Mouse (Mus musculus): ENCODE measurements around the gene Btbd9. TPM values are rescaled to one million over a fixed set of nuclear protein-coding genes. Genes with fewer than 3 reads are reported as not detected.

Btbd9 gene
- polyA plus RNA-seq, 1 experiment from 2014 or later = 41.1 TPM

GRCm38 (mm10) chr17:30360654-30361053 is 215.6 kb downstream of the Btbd9 start:
- Histone ChIP-seq H3K27me3 (ENCODE audit: control insufficient read depth, insufficient read depth, low read length) (no peaks in the 10 kb centered on the region), H3K4me1 (ENCODE audit: control insufficient read depth, insufficient read depth, low read length) (peaks cover 23% of the 10 kb centered on the region), H3K36me3 (ENCODE audit: control insufficient read depth, insufficient read depth, low read length) (no peaks in the 10 kb centered on the region), H3K4me3 (ENCODE audit: low read depth, low read length) (no peak overlapping the region), H3K27ac (replicated peaks; ENCODE audit: low read depth, low read length) (no peak overlapping the region), H3K9ac (ENCODE audit: low read length) (no peak overlapping the region), H3K4me2 (ENCODE audit: low read depth, severe bottlenecking) (no peak overlapping the region), H3K9me3 (ENCODE audit: control insufficient read depth, low read length) (no peaks in the 10 kb centered on the region)
- 41% methylated on average over 1 of the region's 1 CpGs for WGBS
- no peak for DNase-seq (ENCODE audit: low spot score)
- no peak for ATAC-seq (ENCODE audit: insufficient number of reproducible peaks, low FRiP score, low TSS enrichment, low read depth)

- Histone ChIP-seq H3K4me2 (ENCODE audit: low read depth, severe bottlenecking) (no peak overlapping the region), H3K9ac (ENCODE audit: low read length) (no peak overlapping the region), H3K4me1 (ENCODE audit: control insufficient read depth, insufficient read depth, low read length) (peaks cover 27% of the 10 kb centered on the region), H3K9me3 (ENCODE audit: control insufficient read depth, low read length) (no peaks in the 10 kb centered on the region), H3K27ac (replicated peaks; ENCODE audit: low read depth, low read length) (no peak overlapping the region), H3K27me3 (ENCODE audit: control insufficient read depth, insufficient read depth, low read length) (no peaks in the 10 kb centered on the region), H3K36me3 (ENCODE audit: control insufficient read depth, insufficient read depth, low read length) (no peaks in the 10 kb centered on the region), H3K4me3 (ENCODE audit: low read depth, low read length) (no peak overlapping the region)
- 21% methylated on average over 5 of the region's 5 CpGs for WGBS
- DNase-seq (ENCODE audit: low spot score) (peak; percentile 49), ATAC-seq (ENCODE audit: insufficient number of reproducible peaks, low FRiP score, low TSS enrichment, low read depth) (no peak)
Measured at GRCm38 (mm10) chr17:30359392-30359791, 216.9 kb downstream of the Btbd9 start.

GRCm38 (mm10) chr17:30355431-30355830 is 220.9 kb downstream of the Btbd9 start:
- H3K4me1 ChIP-seq (ENCODE audit: control insufficient read depth, insufficient read depth, low read length) = peaks cover 25% of the 10 kb centered on the region
- ATAC-seq (ENCODE audit: insufficient number of reproducible peaks, low FRiP score, low TSS enrichment, low read depth) (no peak), DNase-seq (ENCODE audit: low spot score) (no peak)
- no peak overlapping the region for H3K9ac ChIP-seq (ENCODE audit: low read length)
- 84% methylated on average over 1 of the region's 1 CpGs for WGBS
- no peaks in the 10 kb centered on the region for H3K27me3 ChIP-seq (ENCODE audit: control insufficient read depth, insufficient read depth, low read length)
- H3K27ac ChIP-seq (replicated peaks; ENCODE audit: low read depth, low read length) = no peak overlapping the region
- no peaks in the 10 kb centered on the region for H3K36me3 ChIP-seq (ENCODE audit: control insufficient read depth, insufficient read depth, low read length)
- H3K9me3 ChIP-seq (ENCODE audit: control insufficient read depth, low read length) = no peaks in the 10 kb centered on the region
- no peak overlapping the region for H3K4me2 ChIP-seq (ENCODE audit: low read depth, severe bottlenecking)
- no peak overlapping the region for H3K4me3 ChIP-seq (ENCODE audit: low read depth, low read length)

- H3K4me1 ChIP-seq (ENCODE audit: control insufficient read depth, insufficient read depth, low read length) = peaks cover 25% of the 10 kb centered on the region
- no peak for DNase-seq (ENCODE audit: low spot score)
- H3K9me3 ChIP-seq (ENCODE audit: control insufficient read depth, low read length) = no peaks in the 10 kb centered on the region
- no peaks in the 10 kb centered on the region for H3K27me3 ChIP-seq (ENCODE audit: control insufficient read depth, insufficient read depth, low read length)
- 70% methylated on average over 5 of the region's 5 CpGs for WGBS
- H3K4me2 ChIP-seq (ENCODE audit: low read depth, severe bottlenecking) = no peak overlapping the region
- ATAC-seq (ENCODE audit: insufficient number of reproducible peaks, low FRiP score, low TSS enrichment, low read depth) = no peak
- H3K27ac ChIP-seq (replicated peaks; ENCODE audit: low read depth, low read length) = 0 out of 2 replicates have a peak overlapping the region, but pooled peaks have one; percentile 2
- H3K4me3 ChIP-seq (ENCODE audit: low read depth, low read length) = no peak overlapping the region
- H3K36me3 ChIP-seq (ENCODE audit: control insufficient read depth, insufficient read depth, low read length) = no peaks in the 10 kb centered on the region
- no peak overlapping the region for H3K9ac ChIP-seq (ENCODE audit: low read length)
Measured at GRCm38 (mm10) chr17:30354381-30354780, 221.9 kb downstream of the Btbd9 start.

- Histone ChIP-seq H3K4me1 (ENCODE audit: control insufficient read depth, insufficient read depth, low read length) (peaks cover 20% of the 10 kb centered on the region), H3K9me3 (ENCODE audit: control insufficient read depth, low read length) (no peaks in the 10 kb centered on the region), H3K27ac (replicated peaks; ENCODE audit: low read depth, low read length) (no peak overlapping the region), H3K36me3 (ENCODE audit: control insufficient read depth, insufficient read depth, low read length) (no peaks in the 10 kb centered on the region), H3K9ac (ENCODE audit: low read length) (no peak overlapping the region), H3K4me2 (ENCODE audit: low read depth, severe bottlenecking) (no peak overlapping the region), H3K4me3 (ENCODE audit: low read depth, low read length) (no peak overlapping the region), H3K27me3 (ENCODE audit: control insufficient read depth, insufficient read depth, low read length) (no peaks in the 10 kb centered on the region)
- no peak for ATAC-seq (ENCODE audit: insufficient number of reproducible peaks, low FRiP score, low TSS enrichment, low read depth)
- WGBS = 74% methylated on average over 2 of the region's 2 CpGs
- DNase-seq (ENCODE audit: low spot score) = no peak
Measured at GRCm38 (mm10) chr17:30348031-30348430, 228.3 kb downstream of the Btbd9 start.

- ATAC-seq (ENCODE audit: insufficient number of reproducible peaks, low FRiP score, low TSS enrichment, low read depth) (no peak), DNase-seq (ENCODE audit: low spot score) (peak; percentile 49)
- no peaks in the 10 kb centered on the region for H3K9me3 ChIP-seq (ENCODE audit: control insufficient read depth, low read length)
- no peak overlapping the region for H3K4me3 ChIP-seq (ENCODE audit: low read depth, low read length)
- no peak overlapping the region for H3K9ac ChIP-seq (ENCODE audit: low read length)
- H3K4me1 ChIP-seq (ENCODE audit: control insufficient read depth, insufficient read depth, low read length) = peaks cover 18% of the 10 kb centered on the region
- no peaks in the 10 kb centered on the region for H3K36me3 ChIP-seq (ENCODE audit: control insufficient read depth, insufficient read depth, low read length)
- H3K27ac ChIP-seq (replicated peaks; ENCODE audit: low read depth, low read length) = no peak overlapping the region
- 6% methylated on average over 10 of the region's 10 CpGs for WGBS
- H3K27me3 ChIP-seq (ENCODE audit: control insufficient read depth, insufficient read depth, low read length) = no peaks in the 10 kb centered on the region
- no peak overlapping the region for H3K4me2 ChIP-seq (ENCODE audit: low read depth, severe bottlenecking)
Measured at GRCm38 (mm10) chr17:30347101-30347613, 229.1 kb downstream of the Btbd9 start.

- no peak overlapping the region for H3K4me2 ChIP-seq (ENCODE audit: low read depth, severe bottlenecking)
Measured at GRCm38 (mm10) chr17:30345008-30345407, 231.3 kb downstream of the Btbd9 start.

GRCm38 (mm10) chr17:30343701-30344473 is 232.4 kb downstream of the Btbd9 start:
- Histone ChIP-seq H3K4me3 (ENCODE audit: low read depth, low read length) (no peak overlapping the region), H3K4me1 (ENCODE audit: control insufficient read depth, insufficient read depth, low read length) (peaks cover 12% of the 10 kb centered on the region), H3K4me2 (ENCODE audit: low read depth, severe bottlenecking) (no peak overlapping the region), H3K27ac (replicated peaks; ENCODE audit: low read depth, low read length) (no peak overlapping the region), H3K27me3 (ENCODE audit: control insufficient read depth, insufficient read depth, low read length) (no peaks in the 10 kb centered on the region), H3K9me3 (ENCODE audit: control insufficient read depth, low read length) (no peaks in the 10 kb centered on the region), H3K36me3 (ENCODE audit: control insufficient read depth, insufficient read depth, low read length) (no peaks in the 10 kb centered on the region), H3K9ac (ENCODE audit: low read length) (no peak overlapping the region)
- ATAC-seq (ENCODE audit: insufficient number of reproducible peaks, low FRiP score, low TSS enrichment, low read depth) (no peak), DNase-seq (ENCODE audit: low spot score) (no peak)
- WGBS = 86% methylated on average over 9 of the region's 9 CpGs

More at GRCm38 (mm10) chr17:30345008-30345407, 231.3 kb downstream of the Btbd9 start:
- WGBS = 80% methylated on average over 3 of the region's 3 CpGs
- no peaks in the 10 kb centered on the region for H3K9me3 ChIP-seq (ENCODE audit: control insufficient read depth, low read length)
- no peak overlapping the region for H3K27ac ChIP-seq (replicated peaks; ENCODE audit: low read depth, low read length)
- H3K36me3 ChIP-seq (ENCODE audit: control insufficient read depth, insufficient read depth, low read length) = no peaks in the 10 kb centered on the region
- H3K4me1 ChIP-seq (ENCODE audit: control insufficient read depth, insufficient read depth, low read length) = peaks cover 16% of the 10 kb centered on the region
- no peak overlapping the region for H3K4me3 ChIP-seq (ENCODE audit: low read depth, low read length)
- no peaks in the 10 kb centered on the region for H3K27me3 ChIP-seq (ENCODE audit: control insufficient read depth, insufficient read depth, low read length)
- no peak overlapping the region for H3K9ac ChIP-seq (ENCODE audit: low read length)
- DNase-seq (ENCODE audit: low spot score) = no peak
- no peak for ATAC-seq (ENCODE audit: insufficient number of reproducible peaks, low FRiP score, low TSS enrichment, low read depth)
